Mouse (Mus musculus): Measurements from ENCODE around the gene Fgfr2. TPM values are rescaled to one million over a fixed set of nuclear protein-coding genes. Genes with fewer than 3 reads are reported as not detected.

Gene Fgfr2
- polyA plus RNA-seq, 1 experiment from 2014 or later, result 93.4 TPM

DNA sequence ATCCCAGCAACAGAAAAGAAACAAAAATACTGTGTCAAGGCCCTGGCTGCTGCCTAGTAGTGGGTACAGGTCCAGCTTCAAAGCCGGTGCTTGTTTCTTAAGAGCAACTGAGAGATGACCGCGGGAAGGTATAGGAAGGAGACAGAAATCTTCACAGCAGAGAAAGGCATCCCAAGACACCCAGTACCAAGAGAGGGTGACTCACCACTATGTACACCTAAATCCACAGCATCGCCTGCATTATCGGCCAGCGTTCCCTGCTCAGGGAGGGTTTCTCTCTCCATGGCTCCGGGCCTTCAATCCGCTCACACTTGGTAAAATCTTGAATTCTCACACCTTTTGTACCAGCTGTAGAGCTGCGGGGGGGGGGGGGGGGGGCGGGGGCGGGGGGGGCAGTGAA lies 2550.3 kb downstream of the Fgfr2 start, which contains the start of gene Nsmce4a:
Gene Nsmce4a, minus strand, starts transcription at position 298 of the 400 bp plus-strand sequence.
- Histone ChIP-seq H3K9ac (ENCODE audit: low read length) (no peak within 1 kb of the TSS), H3K27ac (ENCODE audit: low read length) (no peak within 1 kb of the TSS; the same call in 1 of the 2 replicates), H3K27me3 (ENCODE audit: control insufficient read depth, insufficient read depth, low read length) (no peaks in the 10 kb centered on the region), H3K4me2 (ENCODE audit: low read depth, low read length) (no peak within 1 kb of the TSS), H3K4me1 (ENCODE audit: control insufficient read depth, insufficient read depth, low read length) (peaks cover 13% of the 10 kb centered on the region; the same call in 1 of the 2 replicates), H3K9me3 (replicated peaks; ENCODE audit: control insufficient read depth, low read length) (no peaks in the 10 kb centered on the region), H3K4me3 (replicated peaks; ENCODE audit: low read length) (no peak within 1 kb of the TSS), H3K36me3 (ENCODE audit: control insufficient read depth, insufficient read depth, low read length) (no peaks in the 10 kb centered on the region)
- no peak for ATAC-seq (ENCODE audit: insufficient read depth, low FRiP score)
- 79% methylated on average over 8 of the region's 11 CpGs for WGBS

DNA sequence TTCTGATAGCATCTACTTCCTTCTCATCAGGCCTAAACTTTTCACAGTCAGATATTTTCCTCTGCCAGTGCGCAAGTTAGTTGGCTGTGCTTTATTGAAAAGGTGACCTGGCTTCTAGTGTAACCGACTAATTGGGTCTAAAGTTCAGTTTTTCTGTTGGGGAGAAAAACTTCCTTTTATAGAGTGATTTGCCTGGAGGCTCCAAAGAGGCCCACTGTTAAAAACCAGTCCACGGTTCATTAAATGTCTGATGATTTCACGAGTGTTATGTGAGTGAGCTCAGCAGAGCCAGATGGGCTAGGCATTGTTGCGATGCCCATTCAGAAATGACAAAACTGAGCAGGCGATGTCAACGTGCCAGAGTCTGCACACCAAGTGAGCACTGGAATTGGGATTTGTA lies 2552.7 kb downstream of the Fgfr2 start:
- Histone ChIP-seq H3K9ac (ENCODE audit: low read length) (no peak overlapping the region), H3K9me3 (replicated peaks; ENCODE audit: control insufficient read depth, low read length) (no peaks in the 10 kb centered on the region), H3K4me2 (ENCODE audit: low read depth, low read length) (no peak overlapping the region), H3K36me3 (ENCODE audit: control insufficient read depth, insufficient read depth, low read length) (no peaks in the 10 kb centered on the region), H3K27ac (ENCODE audit: low read length) (no peak overlapping the region), H3K4me1 (ENCODE audit: control insufficient read depth, insufficient read depth, low read length) (peaks cover 5% of the 10 kb centered on the region; the same call in 1 of the 2 replicates), H3K27me3 (ENCODE audit: control insufficient read depth, insufficient read depth, low read length) (no peaks in the 10 kb centered on the region), H3K4me3 (replicated peaks; ENCODE audit: low read length) (no peak overlapping the region)
- ATAC-seq (ENCODE audit: insufficient read depth, low FRiP score), result no peak
- 77% methylated on average over 7 of the region's 7 CpGs for WGBS

DNA sequence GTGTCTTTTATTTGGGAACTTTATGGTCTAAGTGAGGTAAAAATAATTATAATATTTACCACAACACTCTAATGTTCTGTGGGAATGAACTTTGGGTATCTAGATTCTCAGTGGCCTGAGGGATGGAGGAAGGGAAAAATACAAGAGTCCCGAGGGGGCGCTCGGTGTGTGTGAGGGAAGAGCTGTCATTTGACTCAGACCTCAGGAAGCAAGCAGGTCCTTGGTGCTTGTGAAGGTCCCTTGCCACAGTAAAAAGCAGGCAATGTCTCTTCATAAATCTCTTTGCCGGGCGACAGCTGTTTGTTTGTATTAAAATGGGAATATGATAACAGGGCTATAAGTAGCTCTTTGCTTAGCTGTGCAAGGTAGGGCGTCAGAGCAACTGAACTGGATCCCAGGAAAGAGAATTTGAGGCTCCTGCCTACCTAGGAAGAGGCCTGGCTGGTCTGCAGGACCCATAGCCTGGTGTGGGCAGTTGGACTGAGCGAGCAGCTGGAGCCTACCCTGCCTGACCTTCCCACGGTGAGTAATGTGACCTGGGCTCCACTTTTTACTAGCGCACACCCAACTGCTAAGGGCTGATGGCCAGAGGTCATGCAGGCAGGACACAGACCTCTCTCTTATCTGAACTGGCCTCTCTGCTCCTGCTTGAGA lies 2554.2 kb downstream of the Fgfr2 start:
- H3K27ac ChIP-seq (ENCODE audit: low read length), result peak overlapping the region; percentile 47

GRCm38 (mm10) chr7:130564596-130564995 lies 2558.6 kb downstream of the Fgfr2 start:
- Histone ChIP-seq H3K9me3 (replicated peaks; ENCODE audit: control insufficient read depth, low read length) (no peaks in the 10 kb centered on the region), H3K27me3 (ENCODE audit: control insufficient read depth, insufficient read depth, low read length) (no peaks in the 10 kb centered on the region), H3K4me2 (ENCODE audit: low read depth, low read length) (no peak overlapping the region), H3K36me3 (ENCODE audit: control insufficient read depth, insufficient read depth, low read length) (no peaks in the 10 kb centered on the region), H3K9ac (ENCODE audit: low read length) (no peak overlapping the region), H3K27ac (ENCODE audit: low read length) (no peak overlapping the region), H3K4me1 (ENCODE audit: control insufficient read depth, insufficient read depth, low read length) (peaks cover 5% of the 10 kb centered on the region; the same call in 1 of the 2 replicates), H3K4me3 (replicated peaks; ENCODE audit: low read length) (no peak overlapping the region)
- no peak for ATAC-seq (ENCODE audit: insufficient read depth, low FRiP score)
- WGBS, result 78% methylated on average over 3 of the region's 3 CpGs

More for the DNA sequence above, 2554.2 kb downstream of the Fgfr2 start:
- 36% methylated on average over 9 of the region's 9 CpGs for WGBS
- Histone ChIP-seq H3K27me3 (ENCODE audit: control insufficient read depth, insufficient read depth, low read length) (no peaks in the 10 kb centered on the region), H3K4me3 (replicated peaks; ENCODE audit: low read length) (no peak overlapping the region), H3K4me1 (ENCODE audit: control insufficient read depth, insufficient read depth, low read length) (peaks cover 5% of the 10 kb centered on the region; the same call in 1 of the 2 replicates), H3K36me3 (ENCODE audit: control insufficient read depth, insufficient read depth, low read length) (no peaks in the 10 kb centered on the region), H3K9me3 (replicated peaks; ENCODE audit: control insufficient read depth, low read length) (no peaks in the 10 kb centered on the region), H3K4me2 (ENCODE audit: low read depth, low read length) (no peak overlapping the region), H3K9ac (ENCODE audit: low read length) (no peak overlapping the region)
- ATAC-seq (ENCODE audit: insufficient read depth, low FRiP score), result no peak

DNA sequence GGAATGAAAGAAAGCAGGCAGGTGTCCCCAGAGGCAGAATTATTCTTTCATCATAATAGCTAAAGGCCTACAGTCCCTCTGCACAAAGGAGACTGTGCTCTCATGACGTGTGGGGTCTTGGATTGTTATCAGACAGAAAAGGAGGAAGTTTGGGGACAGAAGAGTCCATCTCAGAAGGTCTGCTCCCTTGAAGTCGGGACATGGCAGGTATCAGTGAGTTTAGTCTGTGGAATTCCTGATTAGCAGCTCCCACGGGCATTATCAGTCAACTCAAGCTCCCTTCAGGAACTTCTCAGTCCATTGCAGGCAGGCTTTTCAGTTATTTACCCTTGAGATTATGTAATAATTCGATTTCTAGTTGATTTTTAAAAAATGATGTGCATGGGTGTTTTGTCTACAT lies 2559.3 kb downstream of the Fgfr2 start:
- no peak for ATAC-seq (ENCODE audit: insufficient read depth, low FRiP score)
- no peak overlapping the region for H3K27ac ChIP-seq (ENCODE audit: low read length)
- H3K4me1 ChIP-seq (ENCODE audit: control insufficient read depth, insufficient read depth, low read length), result peaks cover 2% of the 10 kb centered on the region; the same call in 1 of the 2 replicates
- no peaks in the 10 kb centered on the region for H3K9me3 ChIP-seq (replicated peaks; ENCODE audit: control insufficient read depth, low read length)
- no peaks in the 10 kb centered on the region for H3K36me3 ChIP-seq (ENCODE audit: control insufficient read depth, insufficient read depth, low read length)
- no peak overlapping the region for H3K9ac ChIP-seq (ENCODE audit: low read length)
- WGBS, result 61% methylated on average over 4 of the region's 4 CpGs
- no peaks in the 10 kb centered on the region for H3K27me3 ChIP-seq (ENCODE audit: control insufficient read depth, insufficient read depth, low read length)
- no peak overlapping the region for H3K4me2 ChIP-seq (ENCODE audit: low read depth, low read length)
- no peak overlapping the region for H3K4me3 ChIP-seq (replicated peaks; ENCODE audit: low read length)

DNA sequence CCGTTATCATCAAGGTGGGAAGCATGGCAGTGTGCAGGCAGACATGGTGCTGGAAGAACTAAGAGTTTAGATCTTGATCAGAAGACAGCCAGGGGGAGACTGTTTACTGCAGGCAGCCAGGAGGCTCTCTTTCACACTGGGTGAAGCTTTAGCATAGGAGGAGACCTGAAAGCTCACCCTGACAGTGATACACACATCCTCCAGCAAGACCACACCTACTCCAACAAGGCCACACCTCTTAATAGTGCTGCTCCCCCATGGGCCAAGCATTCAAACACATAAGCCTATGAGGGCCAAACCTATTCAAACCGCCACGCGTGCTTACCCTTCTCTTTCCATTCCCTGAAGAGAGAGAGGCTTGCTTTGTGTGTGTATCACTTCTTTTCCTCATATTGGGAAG lies 2559.9 kb downstream of the Fgfr2 start:
- H3K27me3 ChIP-seq (ENCODE audit: control insufficient read depth, insufficient read depth, low read length), result no peaks in the 10 kb centered on the region
- no peaks in the 10 kb centered on the region for H3K4me1 ChIP-seq (ENCODE audit: control insufficient read depth, insufficient read depth, low read length)
- ATAC-seq (ENCODE audit: insufficient read depth, low FRiP score), result no peak
- no peak overlapping the region for H3K9ac ChIP-seq (ENCODE audit: low read length)
- no peak overlapping the region for H3K4me2 ChIP-seq (ENCODE audit: low read depth, low read length)
- H3K27ac ChIP-seq (ENCODE audit: low read length), result no peak overlapping the region
- WGBS, result 89% methylated on average over 4 of the region's 4 CpGs
- H3K36me3 ChIP-seq (ENCODE audit: control insufficient read depth, insufficient read depth, low read length), result no peaks in the 10 kb centered on the region
- no peaks in the 10 kb centered on the region for H3K9me3 ChIP-seq (replicated peaks; ENCODE audit: control insufficient read depth, low read length)
- H3K4me3 ChIP-seq (replicated peaks; ENCODE audit: low read length), result no peak overlapping the region

DNA sequence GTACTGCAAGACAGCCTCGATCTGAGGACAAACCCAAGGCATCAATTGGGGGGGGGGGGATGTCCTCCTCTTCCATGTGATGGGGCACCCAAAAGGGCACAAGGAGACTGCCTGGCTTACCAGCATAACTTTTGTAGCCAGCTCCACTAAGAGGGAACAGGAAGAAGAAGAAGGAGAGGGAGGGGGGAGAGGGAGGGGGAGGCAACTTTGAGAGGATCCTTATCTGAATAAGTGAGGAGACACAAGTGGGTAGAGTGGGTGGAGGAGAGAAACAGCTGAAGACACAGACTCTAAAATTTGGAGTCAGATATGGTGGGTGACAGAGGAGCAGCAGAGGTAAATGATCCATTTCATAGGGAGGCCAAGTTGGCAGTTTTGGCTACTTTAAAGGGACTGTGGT lies 2562.2 kb downstream of the Fgfr2 start:
- no peaks in the 10 kb centered on the region for H3K36me3 ChIP-seq (ENCODE audit: control insufficient read depth, insufficient read depth, low read length)
- H3K27me3 ChIP-seq (ENCODE audit: control insufficient read depth, insufficient read depth, low read length), result no peaks in the 10 kb centered on the region
- H3K4me1 ChIP-seq (ENCODE audit: control insufficient read depth, insufficient read depth, low read length), result no peaks in the 10 kb centered on the region
- no peak overlapping the region for H3K27ac ChIP-seq (ENCODE audit: low read length)
- ATAC-seq (ENCODE audit: insufficient read depth, low FRiP score), result no peak
- no peaks in the 10 kb centered on the region for H3K9me3 ChIP-seq (replicated peaks; ENCODE audit: control insufficient read depth, low read length)
- no peak overlapping the region for H3K4me2 ChIP-seq (ENCODE audit: low read depth, low read length)
- no peak overlapping the region for H3K9ac ChIP-seq (ENCODE audit: low read length)
- no peak overlapping the region for H3K4me3 ChIP-seq (replicated peaks; ENCODE audit: low read length)
- 53% methylated on average over 1 of the region's 1 CpGs for WGBS

DNA sequence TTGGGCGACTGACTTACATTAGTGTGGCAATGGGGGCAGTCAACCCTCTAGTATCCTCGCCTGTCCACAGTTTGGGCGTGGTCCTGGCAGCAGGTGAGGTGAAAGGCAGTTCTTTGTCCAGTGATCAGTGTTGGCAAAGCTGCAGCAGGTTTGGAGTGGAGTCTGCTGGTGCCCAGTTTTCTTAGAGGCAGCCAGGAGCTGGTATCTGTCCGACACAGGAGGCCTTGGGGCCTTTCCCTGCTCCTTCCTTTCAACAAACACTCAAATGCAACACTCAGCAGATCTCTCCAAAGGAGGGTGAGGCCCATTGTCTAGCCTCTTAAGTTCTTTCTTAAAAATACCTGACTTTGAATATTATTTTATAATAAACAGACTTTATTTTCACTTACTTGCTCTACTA lies 2564.6 kb downstream of the Fgfr2 start:
- no peak for ATAC-seq (ENCODE audit: insufficient read depth, low FRiP score)
- no peaks in the 10 kb centered on the region for H3K27me3 ChIP-seq (ENCODE audit: control insufficient read depth, insufficient read depth, low read length)

GRCm38 (mm10) chr7:130555597-130555996 lies 2567.6 kb downstream of the Fgfr2 start:
- H3K27ac ChIP-seq (ENCODE audit: low read length), result peak overlapping the region; percentile 25; the same call in 1 of the 2 replicates

More for the DNA sequence above, 2564.6 kb downstream of the Fgfr2 start:
- no peaks in the 10 kb centered on the region for H3K9me3 ChIP-seq (replicated peaks; ENCODE audit: control insufficient read depth, low read length)
- no peak overlapping the region for H3K27ac ChIP-seq (ENCODE audit: low read length)
- H3K36me3 ChIP-seq (ENCODE audit: control insufficient read depth, insufficient read depth, low read length), result no peaks in the 10 kb centered on the region
- no peak overlapping the region for H3K4me3 ChIP-seq (replicated peaks; ENCODE audit: low read length)
- no peak overlapping the region for H3K9ac ChIP-seq (ENCODE audit: low read length)
- H3K4me1 ChIP-seq (ENCODE audit: control insufficient read depth, insufficient read depth, low read length), result no peaks in the 10 kb centered on the region
- 70% methylated on average over 4 of the region's 4 CpGs for WGBS
- H3K4me2 ChIP-seq (ENCODE audit: low read depth, low read length), result no peak overlapping the region

More at GRCm38 (mm10) chr7:130555597-130555996, 2567.6 kb downstream of the Fgfr2 start:
- H3K9me3 ChIP-seq (replicated peaks; ENCODE audit: control insufficient read depth, low read length), result no peaks in the 10 kb centered on the region
- H3K4me1 ChIP-seq (ENCODE audit: control insufficient read depth, insufficient read depth, low read length), result no peaks in the 10 kb centered on the region
- H3K27me3 ChIP-seq (ENCODE audit: control insufficient read depth, insufficient read depth, low read length), result no peaks in the 10 kb centered on the region
- no peak overlapping the region for H3K4me2 ChIP-seq (ENCODE audit: low read depth, low read length)
- H3K9ac ChIP-seq (ENCODE audit: low read length), result no peak overlapping the region
- ATAC-seq (ENCODE audit: insufficient read depth, low FRiP score), result no peak; the same call in 1 of the 2 replicates
- no peaks in the 10 kb centered on the region for H3K36me3 ChIP-seq (ENCODE audit: control insufficient read depth, insufficient read depth, low read length)
- no peak overlapping the region for H3K4me3 ChIP-seq (replicated peaks; ENCODE audit: low read length)
- 60% methylated on average over 5 of the region's 5 CpGs for WGBS

All from stomach, embryonic 16.5 days (tissue).